Mouse (Mus musculus) stomach, embryonic 14.5 days (tissue): Measurements from ENCODE around the gene Kazn. TPM values are rescaled to one million over a fixed set of nuclear protein-coding genes. Genes with fewer than 3 reads are reported as not detected.

Experiments
- ATAC-seq: fragments of 200-750 bp; cut with Nextera tagmentation; 2 replicates; pipeline ENCODE4 v1.8.0; 2017; ENCODE audit warnings: low read depth, moderate TSS enrichment; ENCODE audit not compliant: insufficient number of reproducible peaks, insufficient read depth, low FRiP score
- H3K27ac ChIP-seq: fragments of 300-500 bp; sonication (generic); 2 replicates; pipeline ENCODE4 v1.5.1; 2014; ENCODE audit warnings: mild to moderate bottlenecking, low read length, moderate library complexity, mixed read lengths
- H3K27me3 ChIP-seq: fragments of 300-500 bp; sonication (generic); 2 replicates; pipeline ENCODE4 v1.6.1; 2014; ENCODE audit warnings: low read length, control low read depth, mixed read lengths; ENCODE audit not compliant: control insufficient read depth, insufficient read depth
- H3K36me3 ChIP-seq: fragments of 300-500 bp; sonication (generic); 2 replicates; pipeline ENCODE4 v1.6.1; 2014; ENCODE audit warnings: mild to moderate bottlenecking, control low read depth, low read length, moderate library complexity, mixed read lengths; ENCODE audit not compliant: control insufficient read depth, insufficient read depth
- H3K4me1 ChIP-seq: fragments of 300-500 bp; sonication (generic); 2 replicates; pipeline ENCODE4 v1.6.1; 2014; ENCODE audit warnings: low read length, control low read depth, mixed read lengths; ENCODE audit not compliant: control insufficient read depth, insufficient read depth
- H3K4me2 ChIP-seq: fragments of 300-500 bp; sonication (generic); replicated peaks from 2 replicates; pipeline ENCODE4 v1.6.1; 2014; ENCODE audit warnings: low read depth, low read length, control low read depth
- H3K4me3 ChIP-seq: fragments of 300-500 bp; sonication (generic); 2 replicates; pipeline ENCODE4 v1.5.1; 2014; ENCODE audit warnings: low read depth, low read length, control low read depth
- H3K9ac ChIP-seq: fragments of 300-500 bp; sonication (generic); replicated peaks from 2 replicates; pipeline ENCODE4 v1.6.1; 2014; ENCODE audit warnings: low read depth, mild to moderate bottlenecking, control low read depth, low read length, moderate library complexity, mixed read lengths
- H3K9me3 ChIP-seq: fragments of 300-500 bp; sonication (generic); 2 replicates; pipeline ENCODE4 v1.6.1; 2016; ENCODE audit warnings: low read depth, low read length, control low read depth; ENCODE audit not compliant: control insufficient read depth
- WGBS: fragments of 180-500 bp; shearing (Covaris S2); extraction: QIAGEN DNeasy Blood & Tissue Kit; methylation state at CpG from one replicate; pipeline ENCODE4 v1.1.7; 2014; 5-methylcytosine and 5-hydroxymethylcytosine counted together
- polyA plus RNA-seq: library from polyadenylated mRNA; unstranded; fragments of >200 nt; fragmentation: Nextera tagmentation; extraction: Ambion mirVana; gene quantifications from 2 replicates; pipeline ENCODE4 v1.2.1, GENCODE M21; 2014

Gene Kazn
- polyA plus RNA-seq = 12.5 and 14.3 TPM in 2 replicates

DNA sequence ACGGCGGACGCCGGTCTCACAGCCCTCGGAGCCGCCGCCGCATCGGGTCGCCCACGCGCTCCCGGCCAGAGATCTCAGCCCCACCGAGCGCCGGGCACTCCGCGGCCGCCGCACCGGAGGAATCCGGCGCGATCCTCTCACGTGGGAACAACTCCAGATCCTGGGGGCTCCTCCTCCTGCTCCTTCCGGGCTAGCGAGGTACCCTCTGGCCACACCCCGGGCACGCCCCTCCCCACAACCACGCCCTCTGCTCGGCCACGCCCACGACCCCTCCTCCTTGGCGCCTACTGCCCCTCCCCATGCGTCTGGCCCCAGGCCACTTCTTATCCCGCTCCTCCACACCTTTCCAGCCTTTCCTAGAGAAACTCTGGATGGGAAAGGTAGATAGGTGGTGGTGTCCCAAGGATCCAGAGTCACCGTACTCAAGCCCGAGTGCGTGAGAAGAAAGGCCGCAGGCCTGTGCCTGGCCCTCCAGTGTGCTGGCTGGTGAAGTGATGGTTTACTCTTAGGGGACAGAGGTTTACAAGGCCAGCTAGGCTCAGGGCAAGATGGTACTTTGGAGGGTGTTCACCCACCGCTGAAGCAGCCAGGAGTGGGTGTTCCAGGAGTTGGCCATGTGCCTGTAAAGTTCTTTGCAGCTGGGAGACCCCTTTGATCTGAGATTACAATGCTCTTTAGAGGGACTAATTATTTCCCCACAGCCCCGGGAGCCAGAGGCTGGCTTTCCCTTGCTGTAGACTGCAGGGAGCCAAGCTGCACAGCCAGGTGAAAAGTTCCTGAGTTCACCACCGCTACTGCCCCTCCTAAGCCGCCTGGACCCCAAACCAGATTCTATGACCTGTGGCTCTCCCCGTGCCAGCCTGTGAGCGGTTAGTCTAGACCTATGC, at the start of gene Kazn:
Kazn (minus strand) TSS at position 162 of the 887 bp plus-strand sequence.
- Histone ChIP-seq H3K27ac (peak within 1 kb of the TSS; percentile 76), H3K4me3 (peak within 1 kb of the TSS; percentile 61), H3K27me3 (no peaks in the 10 kb centered on the region), H3K9ac (peak within 1 kb of the TSS; percentile 65), H3K9me3 (no peaks in the 10 kb centered on the region), H3K4me1 (peaks cover 34% of the 10 kb centered on the region; the same call in 1 of the 2 replicates), H3K36me3 (no peaks in the 10 kb centered on the region), H3K4me2 (peak within 1 kb of the TSS; percentile 89)
- WGBS = 6% methylated on average over 46 of the region's 46 CpGs
- peak; percentile 91 for ATAC-seq

DNA sequence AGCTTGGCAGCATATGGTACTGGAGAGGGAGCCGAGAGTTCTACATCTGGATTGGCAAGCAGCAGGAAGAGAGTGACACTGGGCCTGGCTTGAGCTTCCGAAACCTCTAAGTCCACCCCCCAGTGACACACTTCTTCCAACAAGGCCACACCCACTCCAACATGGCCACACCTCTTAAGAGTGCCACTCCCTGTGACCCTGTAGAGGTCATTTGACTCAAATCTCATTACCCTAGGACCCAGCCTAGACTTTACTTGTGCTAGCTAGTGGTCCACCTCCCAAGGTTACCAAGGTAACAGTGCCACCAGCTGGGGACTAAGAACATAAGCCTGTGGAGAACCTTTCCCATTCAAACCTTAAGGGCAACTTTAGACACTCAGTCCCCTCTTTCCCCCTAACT, 46.3 kb upstream of the Kazn start:
- Histone ChIP-seq H3K4me2 (no peak overlapping the region), H3K9me3 (no peaks in the 10 kb centered on the region), H3K4me1 (no peaks in the 10 kb centered on the region), H3K36me3 (no peaks in the 10 kb centered on the region), H3K4me3 (no peak overlapping the region), H3K9ac (no peak overlapping the region), H3K27ac (no peak overlapping the region), H3K27me3 (no peaks in the 10 kb centered on the region)
- no peak for ATAC-seq
- 88% methylated on average over 2 of the region's 2 CpGs for WGBS

DNA sequence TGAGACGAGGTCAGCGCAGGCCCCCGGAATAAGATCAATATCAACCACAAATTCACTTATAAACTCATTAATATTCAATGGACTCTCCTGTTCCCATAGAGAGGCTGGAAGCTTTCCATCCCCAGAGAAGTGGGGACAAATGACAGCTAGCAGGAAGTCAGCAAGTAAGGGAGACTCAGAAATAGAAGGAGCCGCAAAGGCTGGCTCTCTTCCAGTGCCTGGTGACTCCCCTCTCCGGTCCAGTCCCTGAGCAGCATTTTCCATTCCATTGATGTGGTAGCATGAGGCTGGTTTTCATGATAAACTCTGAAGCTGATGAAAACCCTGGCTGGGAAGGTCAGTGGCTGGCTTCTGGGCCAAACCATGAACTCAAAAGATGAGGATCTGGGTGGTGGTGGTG, 44.7 kb upstream of the Kazn start:
- H3K27me3 ChIP-seq = no peaks in the 10 kb centered on the region
- no peak overlapping the region for H3K4me3 ChIP-seq
- WGBS = 75% methylated on average over 5 of the region's 5 CpGs
- no peak overlapping the region for H3K4me2 ChIP-seq
- no peaks in the 10 kb centered on the region for H3K4me1 ChIP-seq
- no peak for ATAC-seq
- H3K27ac ChIP-seq = no peak overlapping the region
- H3K9me3 ChIP-seq = no peaks in the 10 kb centered on the region
- H3K9ac ChIP-seq = no peak overlapping the region
- H3K36me3 ChIP-seq = no peaks in the 10 kb centered on the region

DNA sequence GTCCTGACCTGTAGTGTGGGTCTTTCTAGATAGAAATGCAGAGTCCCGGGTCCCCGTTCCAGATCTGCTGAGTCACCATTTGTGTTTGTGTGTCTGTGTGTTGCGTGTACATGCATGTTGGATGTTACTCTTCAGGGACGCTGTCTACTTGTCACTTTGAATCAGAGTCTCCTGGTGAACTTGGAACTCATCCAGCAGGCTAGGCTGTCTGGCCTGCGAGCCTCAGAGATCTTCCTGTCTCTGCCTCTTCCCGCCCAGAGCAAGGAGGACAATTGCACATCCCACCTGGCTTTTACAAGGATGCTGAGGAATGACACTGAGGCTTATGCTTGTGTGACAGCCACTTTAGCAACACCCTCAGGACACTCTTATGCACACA, 39.0 kb upstream of the Kazn start:
- no peak overlapping the region for H3K9ac ChIP-seq
- no peak overlapping the region for H3K27ac ChIP-seq
- H3K4me3 ChIP-seq = no peak overlapping the region
- no peaks in the 10 kb centered on the region for H3K9me3 ChIP-seq
- 91% methylated on average over 6 of the region's 6 CpGs for WGBS
- H3K27me3 ChIP-seq = no peaks in the 10 kb centered on the region
- 0 out of 2 replicates have a peak, but pooled peaks cover 7% of the 10 kb centered on the region for H3K4me1 ChIP-seq
- no peak for ATAC-seq
- no peaks in the 10 kb centered on the region for H3K36me3 ChIP-seq
- H3K4me2 ChIP-seq = no peak overlapping the region

DNA sequence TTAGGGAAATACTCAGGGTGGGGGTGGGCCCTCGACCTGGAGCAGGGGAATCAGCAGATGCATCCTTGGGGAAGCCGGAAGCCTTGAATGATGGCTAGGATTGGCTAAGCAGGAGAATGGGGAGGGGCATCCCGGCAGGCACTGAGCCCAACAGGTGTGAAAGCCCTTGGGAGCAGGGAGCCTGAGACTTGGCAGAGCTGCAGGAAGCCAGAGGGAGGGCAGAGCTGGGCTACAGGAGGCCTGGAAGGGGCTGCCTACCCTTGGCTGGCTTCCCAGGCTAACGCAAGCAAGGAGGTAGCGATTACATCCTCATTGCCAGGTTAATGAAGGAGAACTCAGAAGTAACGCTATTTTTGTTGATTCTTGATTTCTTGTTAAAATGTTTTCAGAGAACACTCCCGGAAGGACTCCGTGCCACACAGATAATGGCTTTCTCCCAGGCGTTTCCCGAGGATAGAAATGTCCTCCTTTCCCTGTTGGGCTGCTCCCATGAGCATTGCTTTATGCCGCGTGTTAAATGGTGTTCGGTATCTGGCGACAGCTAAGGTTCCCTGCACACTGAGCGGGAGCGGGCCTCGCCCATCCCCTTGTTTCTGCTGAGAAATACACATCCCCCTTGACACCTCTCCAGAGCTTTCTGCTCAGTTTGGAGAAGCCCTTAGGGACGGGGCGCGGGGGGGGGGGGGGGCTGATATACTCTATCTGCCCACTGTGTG, 38.4 kb upstream of the Kazn start:
- WGBS = 25% methylated on average over 20 of the region's 20 CpGs
- Histone ChIP-seq H3K36me3 (no peaks in the 10 kb centered on the region), H3K4me3 (no peak overlapping the region), H3K4me2 (peak overlapping the region; percentile 15; the same call in 1 of the 2 replicates), H3K27me3 (no peaks in the 10 kb centered on the region), H3K9ac (no peak overlapping the region), H3K4me1 (0 out of 2 replicates have a peak, but pooled peaks cover 7% of the 10 kb centered on the region), H3K9me3 (no peaks in the 10 kb centered on the region), H3K27ac (no peak overlapping the region)
- ATAC-seq = peak; percentile 68; the same call in 1 of the 2 replicates

DNA sequence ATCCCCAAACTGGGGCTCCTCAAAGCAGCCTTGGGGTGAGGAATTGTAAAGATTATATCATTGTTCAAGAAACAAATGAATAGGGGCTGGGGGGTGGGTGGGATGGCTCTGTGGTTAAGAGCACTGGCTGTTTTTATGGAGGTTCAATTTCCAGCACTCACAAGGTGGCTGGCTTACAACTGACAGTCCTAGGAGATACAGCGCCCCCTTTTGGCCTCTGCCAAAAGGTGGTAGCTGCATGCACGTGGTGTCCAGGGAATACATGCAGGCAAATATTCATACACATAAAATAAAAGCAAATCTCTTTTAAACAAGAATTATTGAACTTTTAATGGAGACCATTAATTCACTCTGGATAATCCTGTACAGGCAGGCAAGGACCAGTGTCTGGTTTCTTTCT, 36.0 kb upstream of the Kazn start:
- 0 out of 2 replicates have a peak, but pooled peaks cover 7% of the 10 kb centered on the region for H3K4me1 ChIP-seq

DNA sequence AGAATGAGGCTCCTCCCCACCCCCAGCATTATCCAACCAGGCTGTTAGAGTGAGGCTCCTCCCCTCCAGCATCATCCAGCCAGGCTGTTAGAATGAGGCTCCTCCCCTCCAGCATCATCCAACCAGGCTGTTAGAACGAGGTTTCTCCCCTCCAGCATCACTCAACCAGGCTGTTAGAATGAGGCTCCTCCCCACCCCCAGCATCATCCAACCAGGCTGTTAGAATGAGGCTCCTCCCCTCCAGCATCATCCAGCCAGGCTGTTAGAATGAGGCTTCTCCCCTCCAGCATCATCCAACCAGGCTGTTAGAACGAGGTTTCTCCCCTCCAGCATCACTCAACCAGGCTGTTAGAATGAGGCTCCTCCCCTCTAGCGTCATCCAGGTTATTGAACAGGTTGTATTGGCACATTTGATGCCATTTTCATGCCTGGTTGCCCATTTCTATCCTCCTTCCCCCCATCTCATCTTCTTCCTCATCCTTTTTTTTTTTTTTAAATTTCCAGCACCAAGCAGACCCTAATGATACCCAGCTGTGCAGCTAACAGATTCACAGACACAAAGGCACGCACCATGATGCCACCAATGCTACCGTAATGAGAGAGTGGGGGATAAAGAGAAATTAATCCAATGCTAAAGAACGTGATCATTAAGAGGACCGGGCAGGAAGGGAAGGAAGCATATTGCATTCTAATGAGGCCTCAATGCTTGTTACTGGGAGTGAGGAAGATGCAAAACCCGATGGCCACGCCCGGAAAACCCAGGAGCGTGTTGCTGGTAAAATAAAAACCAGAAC, 35.4 kb upstream of the Kazn start:
- Histone ChIP-seq H3K4me3 (no peak overlapping the region), H3K27me3 (no peaks in the 10 kb centered on the region), H3K4me2 (no peak overlapping the region), H3K4me1 (0 out of 2 replicates have a peak, but pooled peaks cover 7% of the 10 kb centered on the region), H3K9ac (no peak overlapping the region), H3K9me3 (no peaks in the 10 kb centered on the region), H3K36me3 (no peaks in the 10 kb centered on the region), H3K27ac (no peak overlapping the region)
- no peak for ATAC-seq
- WGBS = 73% methylated on average over 11 of the region's 11 CpGs

More for the DNA sequence above, 36.0 kb upstream of the Kazn start:
- no peak overlapping the region for H3K4me2 ChIP-seq
- no peaks in the 10 kb centered on the region for H3K9me3 ChIP-seq
- no peaks in the 10 kb centered on the region for H3K27me3 ChIP-seq
- no peak overlapping the region for H3K9ac ChIP-seq
- H3K4me3 ChIP-seq = no peak overlapping the region
- no peaks in the 10 kb centered on the region for H3K36me3 ChIP-seq
- ATAC-seq = no peak
- H3K27ac ChIP-seq = no peak overlapping the region
- WGBS = 31% methylated on average over 2 of the region's 2 CpGs

DNA sequence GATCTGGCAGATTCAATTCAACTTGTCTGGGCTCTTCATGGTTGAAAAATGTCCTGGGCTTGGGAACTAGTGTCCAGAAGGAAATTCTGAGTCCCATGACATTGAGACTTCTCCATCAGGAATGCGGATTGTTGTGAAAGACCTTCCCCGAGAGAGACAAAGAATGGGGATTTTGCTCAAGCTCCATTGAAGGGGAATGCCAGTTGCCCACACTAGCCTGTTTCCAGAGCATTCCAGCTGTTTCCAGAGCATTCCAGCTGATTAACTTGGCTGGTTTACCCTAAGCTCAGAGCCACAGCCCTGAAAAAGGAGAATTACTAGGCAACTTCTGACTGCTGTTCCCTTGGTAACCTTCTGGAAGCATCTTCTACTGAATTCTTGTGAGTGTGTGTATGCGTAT, 32.3 kb upstream of the Kazn start:
- Histone ChIP-seq H3K4me2 (no peak overlapping the region), H3K9ac (no peak overlapping the region), H3K27me3 (no peaks in the 10 kb centered on the region), H3K36me3 (no peaks in the 10 kb centered on the region), H3K4me1 (no peaks in the 10 kb centered on the region), H3K27ac (no peak overlapping the region), H3K9me3 (no peaks in the 10 kb centered on the region), H3K4me3 (no peak overlapping the region)
- ATAC-seq = no peak
- 73% methylated on average over 3 of the region's 3 CpGs for WGBS
